22 mouse cellular contexts compared by ENCODE assay signal in genomic region chr2:132243370-132243769, GRCm38 (mm10). TPM values are rescaled to one million over a fixed set of nuclear protein-coding genes. Genes with fewer than 3 reads are reported as not detected.
A peak's percentile ranks its signal among the peaks of the same experiment; 100 is the strongest.
DNase-seq lines count a peak whose midpoint lies in the region; ATAC-seq and TF ChIP-seq lines count a peak whose summit lies in the region.
"Had no signal": no experiment of that assay in that cellular context is flagged by ENCODE, and none has a peak within 500 bp of the region (broad histone marks: within the 10 kb centered on the region; RNA-seq: fewer than 3 reads in every experiment).

No protein-coding gene starts in this region.

- peak; percentile 51 for ATAC-seq in granulocyte monocyte progenitor cell, adult 5-6 weeks (replicated peaks; ENCODE audit: poor library complexity, severe bottlenecking)
- peak; percentile 27 for ATAC-seq in megakaryocyte progenitor cell, adult 5-6 weeks (replicated peaks; ENCODE audit: poor library complexity)
- no peak for ATAC-seq in forebrain, postnatal 0 days
- ATAC-seq: activated CD4-positive, CD25-positive, alpha-beta regulatory T cell, adult 4 months; forebrain, embryonic 13.5 days; forebrain, embryonic 15.5 days; Patski had no signal

- TF ChIP-seq CTCF in forebrain, postnatal 0 days (IDR thresholded peaks at IDR 0.05; ENCODE audit: low read depth) = no peak

- H3K9ac ChIP-seq in forebrain, postnatal 0 days = no peak overlapping the region
- H3K9ac ChIP-seq: embryonic facial prominence, embryonic 12.5 days; forebrain, embryonic 13.5 days; forebrain, embryonic 15.5 days had no signal

- H3K36me3 ChIP-seq in forebrain, postnatal 0 days (ENCODE audit: insufficient read depth) = peaks cover 10% of the 10 kb centered on the region; the same call in 1 of the 2 replicates

- 91% methylated on average over 3 of the region's 3 CpGs for WGBS in forebrain, postnatal 0 days

- no peak overlapping the region for H3K27ac ChIP-seq in forebrain, postnatal 0 days (ENCODE audit: low read depth, low read length)
- H3K27ac ChIP-seq: embryonic facial prominence, embryonic 10.5 days; embryonic facial prominence, embryonic 12.5 days; forebrain, embryonic 13.5 days; forebrain, embryonic 15.5 days had no signal

- no peaks in the 10 kb centered on the region for H3K9me3 ChIP-seq in forebrain, postnatal 0 days (ENCODE audit: low read length)
- H3K9me3 ChIP-seq: embryonic facial prominence, embryonic 10.5 days; embryonic facial prominence, embryonic 12.5 days; forebrain, embryonic 13.5 days; forebrain, embryonic 15.5 days; G1E had no signal

- no peaks in the 10 kb centered on the region for H3K27me3 ChIP-seq in forebrain, postnatal 0 days (ENCODE audit: insufficient read depth, low read length)
- H3K27me3 ChIP-seq: embryonic facial prominence, embryonic 12.5 days; forebrain, embryonic 13.5 days; forebrain, embryonic 15.5 days; Patski had no signal

- H3K4me1 ChIP-seq in forebrain, postnatal 0 days (ENCODE audit: insufficient read depth) = 0 out of 2 replicates have a peak, but pooled peaks cover 7% of the 10 kb centered on the region
- H3K4me1 ChIP-seq: embryonic facial prominence, embryonic 12.5 days had no signal

- peak; percentile 38 for DNase-seq in A20 (ENCODE audit: low read depth, low spot score)
- no peak for DNase-seq in right cerebral cortex, postnatal 25 days
- no peak for DNase-seq in forebrain, postnatal 0 days
- DNase-seq in spleen, adult 12 weeks (ENCODE audit: low spot score) = no peak
- no peak for DNase-seq in spleen, adult 18-20 months
- DNase-seq: adrenal gland, adult 8-10 months; adrenal gland, postnatal 14 days; adrenal gland, postnatal 36 days; cerebellum, adult 11-12 months; cerebellum, adult 2 months; cerebellum, adult 9-10 months; cerebellum, postnatal 10 days; cerebellum, postnatal 25 days had no signal

- no peak overlapping the region for H3K4me2 ChIP-seq in forebrain, postnatal 0 days (ENCODE audit: low read depth)
- H3K4me2 ChIP-seq: embryonic facial prominence, embryonic 12.5 days; forebrain, embryonic 13.5 days; forebrain, embryonic 15.5 days had no signal

- H3K4me3 ChIP-seq in forebrain, postnatal 0 days (ENCODE audit: low read depth, low read length) = no peak overlapping the region
- H3K4me3 ChIP-seq: embryonic facial prominence, embryonic 10.5 days; embryonic facial prominence, embryonic 12.5 days; forebrain, embryonic 13.5 days; forebrain, embryonic 15.5 days had no signal

RNA-seq across cellular contexts. Expression of gene Tmem230, which starts 4.2 kb away (rescaled TPM):
- total RNA-seq in granulocyte monocyte progenitor cell, adult 5-6 weeks (2014; fragmentation: Nextera tagmentation) = 50.1 and 51.5 TPM in 2 replicates
- 18.7 and 19.4 TPM in 2 replicates for total RNA-seq in granulocyte monocyte progenitor cell, adult 5-6 weeks (2017)
- 60.6 and 64.6 TPM in 2 replicates for total RNA-seq in megakaryocyte progenitor cell, adult 5-6 weeks (2015)
- 17.2 and 23.0 TPM in 2 replicates for total RNA-seq in megakaryocyte progenitor cell, adult 5-6 weeks (2017)
- 32.5 and 47.0 TPM in 2 replicates for total RNA-seq in forebrain, postnatal 0 days (2014; rRNA removed)
- 37.3 and 47.1 TPM in 2 replicates for polyA plus RNA-seq in forebrain, postnatal 0 days (2015; fragmentation: Nextera tagmentation; extraction: Ambion mirVana)

RNA-seq across cellular contexts. Expression of gene Pcna, which starts 9.7 kb away (rescaled TPM):
- total RNA-seq in granulocyte monocyte progenitor cell, adult 5-6 weeks (2014; fragmentation: Nextera tagmentation) = 627 and 644 TPM in 2 replicates
- total RNA-seq in granulocyte monocyte progenitor cell, adult 5-6 weeks (2017) = 619 and 668 TPM in 2 replicates
- 782 and 829 TPM in 2 replicates for total RNA-seq in megakaryocyte progenitor cell, adult 5-6 weeks (2015)
- total RNA-seq in megakaryocyte progenitor cell, adult 5-6 weeks (2017) = 543 and 606 TPM in 2 replicates
- 141 and 151 TPM in 2 replicates for total RNA-seq in forebrain, postnatal 0 days (2014; rRNA removed)
- polyA plus RNA-seq in forebrain, postnatal 0 days (2015; fragmentation: Nextera tagmentation; extraction: Ambion mirVana) = 124 and 136 TPM in 2 replicates

RNA-seq across cellular contexts. Expression of gene Cds2, which starts 19.6 kb away (rescaled TPM):
- 8.7 and 22.5 TPM in 2 replicates for total RNA-seq in granulocyte monocyte progenitor cell, adult 5-6 weeks (2014; fragmentation: Nextera tagmentation)
- total RNA-seq in granulocyte monocyte progenitor cell, adult 5-6 weeks (2017) = 7.0 and 9.7 TPM in 2 replicates
- 6.9 and 9.3 TPM in 2 replicates for total RNA-seq in megakaryocyte progenitor cell, adult 5-6 weeks (2015)
- total RNA-seq in megakaryocyte progenitor cell, adult 5-6 weeks (2017) = 8.6 and 10.5 TPM in 2 replicates
- 56.7 and 85.1 TPM in 2 replicates for total RNA-seq in forebrain, postnatal 0 days (2014; rRNA removed)
- 14.6 and 27.7 TPM in 2 replicates for polyA plus RNA-seq in forebrain, postnatal 0 days (2015; fragmentation: Nextera tagmentation; extraction: Ambion mirVana)
